Mouse (Mus musculus): ENCODE results near the gene Glipr1.

DNA sequence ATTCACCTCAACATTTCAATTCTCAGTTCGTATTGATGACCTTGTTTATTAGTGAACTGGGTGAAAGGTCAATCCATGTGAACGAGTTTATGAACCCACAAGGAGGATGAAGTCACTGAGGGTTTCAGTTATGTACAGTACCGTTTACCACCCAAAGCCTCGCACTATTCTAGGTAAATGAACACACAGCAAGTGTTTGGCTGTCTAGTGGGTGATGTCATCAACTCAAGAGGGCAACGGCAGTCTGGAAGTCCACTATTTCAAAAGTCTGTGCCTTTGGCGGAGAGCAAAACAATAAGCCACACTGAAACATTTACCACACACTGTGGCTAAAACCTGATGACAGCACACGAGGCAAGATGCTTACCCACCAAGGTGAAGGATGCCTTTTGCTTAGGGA, 59.4 kb downstream of the Glipr1 start:
- TF ChIP-seq CTCF (IDR thresholded peaks at IDR 0.05; ENCODE audit: borderline replicate concordance, extremely low read depth, insufficient read depth, insufficient read length) (no peak), POLR2A (IDR thresholded peaks at IDR 0.05; ENCODE audit: borderline replicate concordance, extremely low read depth, insufficient read depth, insufficient read length, poor library complexity, severe bottlenecking) (no peak)

All from brain, embryonic 14.5 days (tissue).